Mouse (Mus musculus) E14TG2a.4 (cell line): Measurements from ENCODE around the gene Nr2c1.

Source experiments
- H3K27me3 ChIP-seq: 2 replicates; pipeline ENCODE4 v1.6.1; 2014; ENCODE audit warnings: low read length, control low read depth; ENCODE audit not compliant: insufficient read depth
- H3K36me3 ChIP-seq: 2 replicates; pipeline ENCODE4 v1.6.1; 2014; ENCODE audit warnings: low read length, control low read depth; ENCODE audit not compliant: insufficient read depth
- H3K4me1 ChIP-seq: replicated peaks from 2 replicates; pipeline ENCODE4 v1.6.1; 2014; ENCODE audit warnings: low read depth, low read length, control low read depth
- H3K4me3 ChIP-seq: replicated peaks from 2 replicates; pipeline ENCODE4 v1.5.1; 2014; ENCODE audit warnings: mild to moderate bottlenecking, low read length
- H3K9me3 ChIP-seq: 2 replicates; pipeline ENCODE4 v1.6.1; 2014; ENCODE audit warnings: low read length, control low read depth
- CTCF ChIP-seq: conservative IDR thresholded peaks from 2 replicates; pipeline ENCODE4 v1.5.1; 2014; ENCODE audit warnings: low read length
- NANOG ChIP-seq: IDR thresholded peaks from 2 replicates; pipeline ENCODE4 v1.6.1; 2014; ENCODE audit warnings: borderline replicate concordance, low read length, mixed read lengths
- POU5F1 ChIP-seq: IDR thresholded peaks from 2 replicates; pipeline ENCODE4 v1.6.1; 2014; ENCODE audit warnings: low read length, borderline replicate concordance

Gene Nr2c1

DNA sequence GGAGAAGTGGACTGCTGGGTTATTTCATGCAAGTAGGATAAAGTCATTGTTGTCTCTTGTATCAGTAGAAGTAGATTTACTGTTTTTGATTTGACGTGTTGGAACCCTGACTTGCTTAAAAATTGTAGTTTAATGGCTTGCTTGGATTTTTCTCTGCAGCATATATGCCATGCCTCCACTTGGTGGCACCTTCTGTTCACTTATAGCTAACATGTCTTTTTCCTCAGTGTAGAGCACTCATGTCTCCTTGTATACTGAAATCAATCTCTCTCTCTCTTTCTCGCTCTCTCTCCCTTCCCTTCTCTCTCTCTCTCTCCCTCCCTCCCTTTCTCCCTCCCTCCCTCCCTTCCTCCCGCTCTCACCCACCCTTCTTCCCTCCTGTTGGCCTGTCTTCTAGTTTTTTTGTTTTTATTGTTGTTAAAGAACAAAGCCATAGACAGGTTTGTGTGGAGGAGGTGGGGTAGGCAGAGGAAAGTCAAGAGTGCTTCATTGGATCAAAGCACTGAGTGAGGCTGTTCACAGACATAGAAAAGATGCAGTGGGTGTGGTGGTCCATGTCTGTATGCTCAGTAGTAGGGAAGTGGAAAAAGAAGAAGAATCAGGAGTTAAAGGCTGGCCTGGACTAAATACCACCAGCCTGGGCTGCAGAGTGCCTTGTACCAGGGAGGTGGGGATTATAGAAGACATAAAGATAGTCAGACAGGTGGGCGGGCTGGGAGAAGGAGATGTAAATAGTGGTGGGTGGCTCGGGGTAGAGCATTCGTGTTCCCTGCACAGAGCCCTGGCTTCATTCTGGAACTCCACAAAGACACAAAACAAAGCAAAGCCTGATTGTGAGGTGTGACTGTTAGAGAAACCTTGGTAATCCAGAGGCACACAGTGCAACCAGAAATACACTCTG is 63.1 kb downstream of the Nr2c1 start:
- peaks cover 4% of the 10 kb centered on the region for H3K4me1 ChIP-seq
- TF ChIP-seq POU5F1 = no peak
- no peak for TF ChIP-seq CTCF
- no peak for TF ChIP-seq NANOG

DNA sequence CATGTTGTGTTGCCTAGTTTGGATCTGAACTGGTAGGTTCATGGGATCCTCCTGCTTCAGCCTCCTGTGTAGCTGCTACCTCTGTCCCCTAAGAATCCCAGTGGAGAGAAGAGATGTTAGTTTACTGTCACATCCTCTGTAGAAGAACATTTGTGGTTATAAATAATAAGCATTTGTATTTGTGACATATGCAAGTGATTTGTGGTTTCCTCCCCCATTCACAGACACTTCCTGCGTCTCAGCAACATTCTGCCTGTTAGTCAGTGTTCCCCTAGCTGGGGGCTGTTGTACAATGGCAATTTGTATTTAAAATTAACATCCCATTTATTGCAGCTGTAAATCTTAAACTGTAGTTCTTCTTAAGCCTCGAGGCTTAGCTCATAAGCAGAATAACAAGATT is 63.9 kb downstream of the Nr2c1 start:
- Histone ChIP-seq H3K4me3 (no peak overlapping the region), H3K27me3 (no peaks in the 10 kb centered on the region), H3K9me3 (no peaks in the 10 kb centered on the region), H3K36me3 (peaks cover 38% of the 10 kb centered on the region), H3K4me1 (peaks cover 4% of the 10 kb centered on the region)
- TF ChIP-seq POU5F1 (no peak), CTCF (no peak), NANOG (no peak)

More for the DNA sequence above, 63.1 kb downstream of the Nr2c1 start:
- no peaks in the 10 kb centered on the region for H3K9me3 ChIP-seq
- no peaks in the 10 kb centered on the region for H3K27me3 ChIP-seq
- H3K36me3 ChIP-seq = peaks cover 46% of the 10 kb centered on the region
- no peak overlapping the region for H3K4me3 ChIP-seq

DNA sequence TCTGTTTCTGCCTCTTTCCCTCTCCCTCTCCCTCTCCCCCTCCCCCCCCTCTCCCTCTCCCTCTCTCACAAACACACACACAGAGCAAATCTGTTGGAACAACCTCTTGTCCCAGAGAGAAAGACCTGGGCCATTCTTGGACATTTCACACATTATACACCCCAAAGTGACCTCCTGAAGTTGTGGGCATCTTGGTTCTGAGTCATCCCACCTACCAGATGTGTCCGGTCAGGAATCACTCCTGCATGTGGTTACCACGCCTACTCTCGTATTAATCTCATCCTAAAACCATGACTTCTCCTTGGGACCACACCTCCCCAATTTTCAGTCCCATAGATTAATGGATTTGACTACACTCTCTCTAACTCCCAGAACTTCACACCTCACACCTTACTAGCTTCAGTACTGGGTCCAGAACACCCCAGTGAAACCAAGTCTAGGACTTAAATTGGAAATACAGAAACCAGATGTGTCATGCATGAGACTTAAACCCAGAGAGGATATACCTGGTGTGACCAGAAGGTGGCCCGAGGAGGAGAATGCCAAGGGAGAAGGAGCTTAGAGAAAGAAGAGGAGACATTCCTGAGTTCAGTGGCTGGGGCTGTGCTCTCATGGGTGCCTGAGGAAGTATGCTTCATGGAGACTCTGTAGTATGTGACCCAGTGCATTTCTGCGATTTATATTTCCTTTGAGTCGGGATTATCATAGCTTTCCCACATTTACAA is 77.4 kb downstream of the Nr2c1 start:
- no peaks in the 10 kb centered on the region for H3K9me3 ChIP-seq
- H3K4me1 ChIP-seq = no peaks in the 10 kb centered on the region
- no peaks in the 10 kb centered on the region for H3K27me3 ChIP-seq
- peaks cover 4% of the 10 kb centered on the region; the same call in 1 of the 2 replicates for H3K36me3 ChIP-seq
- peak; percentile 27; the same call in 1 of the 2 replicates for TF ChIP-seq CTCF
- no peak for TF ChIP-seq NANOG
- no peak for TF ChIP-seq POU5F1
- no peak overlapping the region for H3K4me3 ChIP-seq

DNA sequence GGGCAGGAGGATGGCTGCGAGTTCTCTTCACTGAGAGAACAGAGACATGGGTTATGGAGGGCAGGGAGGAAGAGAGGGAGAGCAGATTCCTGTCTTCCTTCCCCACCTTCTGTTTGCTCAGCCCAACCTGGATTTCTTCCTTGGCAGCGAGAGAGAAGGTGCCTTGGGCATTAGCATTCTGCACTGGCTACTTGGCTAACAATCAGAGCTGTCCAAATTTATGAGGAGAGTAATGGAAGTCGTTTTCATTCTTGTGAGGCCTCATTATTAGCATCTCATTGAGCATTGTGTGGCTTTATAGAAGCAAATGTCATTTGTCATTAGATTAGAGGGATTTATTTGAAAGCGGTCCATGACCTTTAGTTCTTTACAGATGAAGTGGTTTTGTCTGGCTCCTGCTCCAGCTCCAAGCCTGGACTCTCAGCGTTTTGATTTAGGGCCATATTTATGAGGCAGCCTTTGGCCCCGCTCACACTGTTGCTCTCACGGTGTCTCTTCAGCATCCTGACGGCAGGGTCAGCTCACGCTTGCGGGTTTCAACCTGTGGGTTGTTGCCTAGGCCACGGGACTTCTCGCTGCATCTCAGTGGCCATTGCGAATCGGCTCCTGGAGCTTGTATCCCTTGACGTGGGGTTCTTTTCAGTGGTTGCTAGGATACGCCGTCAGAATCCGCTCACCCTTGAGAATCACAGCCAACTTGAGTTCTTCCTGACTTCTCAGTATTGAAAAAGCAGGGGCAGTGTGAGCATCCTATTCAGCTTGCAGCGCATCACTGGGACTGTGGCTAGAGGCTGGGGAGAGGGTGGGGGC is 82.6 kb downstream of the Nr2c1 start:
- no peak overlapping the region for H3K4me3 ChIP-seq
- no peaks in the 10 kb centered on the region for H3K9me3 ChIP-seq
- H3K27me3 ChIP-seq = no peaks in the 10 kb centered on the region
- no peak for TF ChIP-seq POU5F1
- TF ChIP-seq CTCF = no peak
- no peak for TF ChIP-seq NANOG
- H3K4me1 ChIP-seq = peaks cover 4% of the 10 kb centered on the region; the same call in 1 of the 2 replicates
- H3K36me3 ChIP-seq = no peaks in the 10 kb centered on the region

DNA sequence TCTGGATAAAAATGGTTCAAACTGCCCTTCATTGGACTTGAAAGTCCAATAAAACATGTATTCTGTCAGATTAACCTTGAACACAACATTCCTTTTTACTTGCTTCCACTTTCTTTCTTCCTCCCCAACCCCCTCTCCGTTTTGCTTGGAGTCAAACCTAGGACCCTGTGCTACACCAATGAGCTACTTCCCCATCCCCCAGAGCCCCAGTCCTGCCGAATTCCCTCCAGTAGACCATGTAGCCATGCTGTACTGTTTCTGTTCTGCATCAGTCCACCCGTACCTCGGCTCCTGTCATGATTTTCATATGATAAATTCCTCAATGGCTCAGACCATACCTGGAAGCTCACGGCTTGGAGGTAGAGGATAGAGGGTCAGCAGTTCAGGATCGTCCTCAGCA is 83.2 kb downstream of the Nr2c1 start:
- peaks cover 4% of the 10 kb centered on the region; the same call in 1 of the 2 replicates for H3K4me1 ChIP-seq
- no peak for TF ChIP-seq CTCF
- TF ChIP-seq NANOG = no peak
- TF ChIP-seq POU5F1 = no peak

DNA sequence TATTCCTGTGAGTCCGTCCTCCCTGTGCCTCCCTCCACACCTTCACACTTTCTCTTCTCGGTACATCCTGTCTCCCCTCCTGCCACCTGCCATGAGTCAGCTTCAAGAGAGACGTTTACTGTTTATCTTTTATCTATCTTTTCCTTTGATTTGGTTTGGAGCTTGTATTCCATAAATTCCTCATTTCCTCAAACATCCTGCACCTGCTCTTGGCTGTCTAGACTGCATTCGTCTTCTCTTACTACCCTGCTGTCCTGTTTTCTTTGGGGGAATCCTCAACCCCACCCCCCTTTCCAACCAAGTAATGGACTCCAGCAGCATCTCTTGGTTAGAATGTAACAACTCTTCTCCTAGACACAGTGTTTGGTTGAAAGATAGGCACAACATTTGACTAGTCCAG is 87.4 kb downstream of the Nr2c1 start:
- TF ChIP-seq NANOG = no peak
- no peak for TF ChIP-seq POU5F1
- TF ChIP-seq CTCF = no peak

More for the DNA sequence above, 83.2 kb downstream of the Nr2c1 start:
- H3K36me3 ChIP-seq = no peaks in the 10 kb centered on the region
- H3K9me3 ChIP-seq = no peaks in the 10 kb centered on the region
- H3K27me3 ChIP-seq = no peaks in the 10 kb centered on the region
- H3K4me3 ChIP-seq = no peak overlapping the region

DNA sequence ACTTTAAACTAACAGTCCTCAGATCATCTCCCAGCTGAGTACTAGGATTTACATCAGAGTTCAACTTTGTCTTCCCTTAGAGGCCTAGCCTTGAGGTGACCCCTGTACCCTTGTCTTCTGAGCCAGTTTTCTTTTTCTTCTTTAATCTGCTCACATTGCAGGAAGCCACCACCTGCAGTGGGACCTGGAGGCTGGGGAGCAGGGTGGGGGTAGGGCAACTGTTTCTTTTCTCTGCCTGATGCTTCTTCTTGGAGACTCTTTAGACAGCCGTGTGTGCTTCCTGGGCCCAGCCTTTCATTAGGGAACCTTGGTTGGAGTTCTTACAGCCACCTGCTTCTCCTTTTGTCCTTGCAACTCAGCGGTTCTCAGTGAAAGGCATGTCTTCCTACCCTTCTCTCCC is 93.5 kb downstream of the Nr2c1 start:
- H3K4me3 ChIP-seq = no peak overlapping the region
- H3K27me3 ChIP-seq = no peaks in the 10 kb centered on the region
- no peak for TF ChIP-seq POU5F1
- no peak for TF ChIP-seq CTCF
- no peak for TF ChIP-seq NANOG
- no peaks in the 10 kb centered on the region for H3K9me3 ChIP-seq
- H3K4me1 ChIP-seq = no peaks in the 10 kb centered on the region
- H3K36me3 ChIP-seq = no peaks in the 10 kb centered on the region

More for the DNA sequence above, 87.4 kb downstream of the Nr2c1 start:
- Histone ChIP-seq H3K9me3 (no peaks in the 10 kb centered on the region), H3K36me3 (no peaks in the 10 kb centered on the region), H3K4me1 (peaks cover 4% of the 10 kb centered on the region; the same call in 1 of the 2 replicates), H3K4me3 (no peak overlapping the region), H3K27me3 (no peaks in the 10 kb centered on the region)
